ENCODE assay signal across 10 mouse cellular contexts in the genomic region with DNA sequence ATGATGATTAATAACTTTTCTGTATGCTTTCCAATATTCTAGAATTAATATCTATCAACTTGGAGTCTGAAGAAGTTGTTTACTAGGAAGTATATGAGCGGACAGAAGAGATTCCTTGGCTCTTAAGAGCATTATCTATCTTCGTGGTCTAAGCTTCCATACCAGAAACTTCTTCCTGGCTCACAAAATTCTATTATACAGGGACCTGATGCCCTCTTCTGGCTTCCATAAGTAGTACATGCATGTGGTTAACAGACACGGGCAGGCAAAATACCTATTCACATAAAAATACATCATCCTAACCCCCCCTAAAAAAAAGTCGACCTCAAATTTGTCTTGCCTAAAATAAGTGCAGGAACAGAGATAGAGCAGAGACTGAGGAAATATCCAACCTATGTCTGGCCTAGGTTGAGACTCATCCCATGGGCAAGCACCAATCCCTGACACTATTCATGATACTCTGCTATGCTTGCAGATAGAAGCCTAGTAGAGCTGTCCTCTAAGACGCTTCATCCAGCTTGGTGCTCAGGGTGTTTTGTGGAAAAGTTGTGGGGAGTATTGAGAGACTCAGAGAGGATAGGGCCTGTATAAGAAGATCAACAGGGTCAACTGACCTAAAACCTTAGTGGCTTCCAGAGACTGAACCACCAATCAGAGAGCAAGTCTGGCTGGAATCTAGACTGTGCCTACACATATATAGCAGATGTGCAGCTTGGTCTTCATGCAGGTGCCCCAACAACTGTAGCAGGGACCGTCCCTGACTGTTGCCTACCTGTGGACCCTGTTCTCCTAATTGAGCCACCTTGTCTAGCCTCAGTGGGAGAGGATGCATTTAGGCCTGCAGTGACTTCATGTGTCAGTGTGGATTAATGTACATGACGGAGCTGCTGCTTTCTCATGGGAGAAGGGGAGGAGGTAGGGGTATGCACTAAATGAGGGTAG. TPM values are rescaled to one million over a fixed set of nuclear protein-coding genes. Genes with fewer than 3 reads are reported as not detected.
DNase-seq lines count a peak whose midpoint lies in the region; ATAC-seq and TF ChIP-seq lines count a peak whose summit lies in the region.
"Had no signal": no experiment of that assay in that cellular context is flagged by ENCODE, and none has a peak within 500 bp of the region (broad histone marks: within the 10 kb centered on the region; RNA-seq: fewer than 3 reads in every experiment).

No protein-coding gene starts in this region.

- DNase-seq in lung, embryonic 14.5 days, result peak; percentile 75
- DNase-seq in lung, adult 2 months, result no peak
- peak; percentile 55 for DNase-seq in ZHBTc4 (ENCODE audit: low read depth, low spot score)
- DNase-seq in forelimb bud, embryonic 11.5 days (ENCODE audit: low read depth, low spot score), result peak; percentile 40
- peak; percentile 46 for DNase-seq in lung, postnatal 25 days (ENCODE audit: low spot score)
- DNase-seq in right cerebral cortex, postnatal 4 days, result peak; percentile 21
- no peak for DNase-seq in spleen, postnatal 10 days (ENCODE audit: low spot score in 2 of 2)

- TF ChIP-seq POLR2A in lung, adult 2 months (IDR thresholded peaks at IDR 0.05; ENCODE audit: borderline replicate concordance, extremely low read depth, low read depth, low read length), result no peak

- no peaks in the 10 kb centered on the region for H3K9me3 ChIP-seq in lung, embryonic 14.5 days (ENCODE audit: low read depth, low read length)
- no peaks in the 10 kb centered on the region for H3K9me3 ChIP-seq in kidney, embryonic 16.5 days (ENCODE audit: low read length)
- H3K9me3 ChIP-seq: limb, embryonic 12.5 days; stomach, embryonic 15.5 days had no signal

- no peak overlapping the region for H3K9ac ChIP-seq in lung, embryonic 14.5 days
- no peak overlapping the region for H3K9ac ChIP-seq in kidney, embryonic 16.5 days (replicated peaks; ENCODE audit: low read length)
- H3K9ac ChIP-seq: limb, embryonic 12.5 days; stomach, embryonic 15.5 days had no signal

- peak; percentile 24; the same call in 1 of the 2 replicates for ATAC-seq in lung, embryonic 14.5 days (ENCODE audit: insufficient read depth)
- peak; percentile 59; the same call in 1 of the 2 replicates for ATAC-seq in kidney, embryonic 16.5 days (ENCODE audit: low FRiP score, low TSS enrichment)

- no peaks in the 10 kb centered on the region for H3K4me1 ChIP-seq in lung, embryonic 14.5 days (ENCODE audit: insufficient read depth)
- no peaks in the 10 kb centered on the region for H3K4me1 ChIP-seq in lung, adult 2 months (ENCODE audit: control insufficient read depth, insufficient read depth, low read length)
- H3K4me1 ChIP-seq in kidney, embryonic 16.5 days (ENCODE audit: insufficient read depth, low read length), result no peaks in the 10 kb centered on the region
- H3K4me1 ChIP-seq: limb, embryonic 12.5 days; stomach, embryonic 15.5 days had no signal

- no peaks in the 10 kb centered on the region for H3K27me3 ChIP-seq in lung, embryonic 14.5 days (ENCODE audit: insufficient read depth, low read length)
- H3K27me3 ChIP-seq in kidney, embryonic 16.5 days (ENCODE audit: insufficient read depth, low read length), result no peaks in the 10 kb centered on the region
- H3K27me3 ChIP-seq: limb, embryonic 12.5 days; stomach, embryonic 15.5 days had no signal

- no peak overlapping the region for H3K4me2 ChIP-seq in lung, embryonic 14.5 days
- H3K4me2 ChIP-seq in kidney, embryonic 16.5 days (replicated peaks; ENCODE audit: low read depth, low read length), result no peak overlapping the region
- H3K4me2 ChIP-seq: limb, embryonic 12.5 days; stomach, embryonic 15.5 days had no signal

- no peaks in the 10 kb centered on the region for H3K36me3 ChIP-seq in lung, embryonic 14.5 days (ENCODE audit: insufficient read depth)
- no peaks in the 10 kb centered on the region for H3K36me3 ChIP-seq in kidney, embryonic 16.5 days (ENCODE audit: insufficient read depth, low read length)
- H3K36me3 ChIP-seq: limb, embryonic 12.5 days; stomach, embryonic 15.5 days had no signal

- 30% methylated on average over 7 of the region's 7 CpGs for WGBS in lung, embryonic 14.5 days
- WGBS in lung, adult 2 months, result 27% methylated on average over 7 of the region's 7 CpGs
- 36% methylated on average over 7 of the region's 7 CpGs for WGBS in kidney, embryonic 16.5 days

- no peak overlapping the region for H3K4me3 ChIP-seq in lung, embryonic 14.5 days (ENCODE audit: low read depth, low read length)
- no peak overlapping the region for H3K4me3 ChIP-seq in lung, adult 2 months (replicated peaks; ENCODE audit: extremely low read depth, low read depth, low read length)
- H3K4me3 ChIP-seq in kidney, embryonic 16.5 days (ENCODE audit: low read length), result no peak overlapping the region
- H3K4me3 ChIP-seq: limb, embryonic 12.5 days; stomach, embryonic 15.5 days had no signal

- peak; percentile 71 for TF ChIP-seq CTCF in lung, embryonic 14.5 days (IDR thresholded peaks at IDR 0.05; ENCODE audit: low read depth)
- TF ChIP-seq CTCF in lung, adult 2 months (IDR thresholded peaks at IDR 0.05; ENCODE audit: insufficient read depth, low read length), result no peak

- no peak overlapping the region for H3K27ac ChIP-seq in lung, embryonic 14.5 days (ENCODE audit: low read depth)
- H3K27ac ChIP-seq in kidney, embryonic 16.5 days (ENCODE audit: low read length), result no peak overlapping the region
- H3K27ac ChIP-seq: limb, embryonic 12.5 days; stomach, embryonic 15.5 days had no signal

RNA-seq across cellular contexts. Expression of a gene that starts 2.5 kb away (rescaled TPM):
- polyA plus RNA-seq in lung, embryonic 14.5 days (2014; fragmentation: Nextera tagmentation; extraction: Ambion mirVana), result 0.61 and 0.80 TPM in 2 replicates
- polyA plus RNA-seq in lung, adult 2 months (2012; rRNA removed), result 0.12 and 0.50 TPM in 2 replicates
- 3.2 and 3.5 TPM in 2 replicates for polyA plus RNA-seq in kidney, embryonic 16.5 days (2015; fragmentation: Nextera tagmentation; extraction: Ambion mirVana)
- polyA plus RNA-seq: limb, embryonic 12.5 days had no signal

RNA-seq across cellular contexts. Expression of a gene that starts 53.2 kb away (rescaled TPM):
- 10.6 and 13.3 TPM in 2 replicates for polyA plus RNA-seq in lung, embryonic 14.5 days (2014; fragmentation: Nextera tagmentation; extraction: Ambion mirVana)
- 1.2 and 1.3 TPM in 2 replicates for polyA plus RNA-seq in lung, adult 2 months (2012; rRNA removed)
- polyA plus RNA-seq in kidney, embryonic 16.5 days (2015; fragmentation: Nextera tagmentation; extraction: Ambion mirVana), result 50.5 and 52.9 TPM in 2 replicates

Comparison
In these comparisons a context has a peak if more than half of its experiments do, and no peak if none do; other contexts are left out.
1. DNase-seq: peak in lung, embryonic 14.5 days (single experiment), ZHBTc4 (single experiment), forelimb bud, embryonic 11.5 days (single experiment), lung, postnatal 25 days (single experiment) and right cerebral cortex, postnatal 4 days (single experiment); none in lung, adult 2 months (single experiment) and spleen, postnatal 10 days (0 of 2).